Mouse (Mus musculus) erythroblast, embryonic 14.5 days (primary cell): ENCODE results near the gene Rpf1.

Experiments
- GATA1 ChIP-seq: IDR thresholded peaks from 2 replicates; pipeline ENCODE4 v1.6.1; 2012; ENCODE audit warnings: low read length, inconsistent platforms, mixed read lengths
- TAL1 ChIP-seq: IDR thresholded peaks from 3 replicates; pipeline ENCODE4 v1.6.1; 2012; ENCODE audit warnings: low read length, inconsistent platforms, mixed read lengths

DNA sequence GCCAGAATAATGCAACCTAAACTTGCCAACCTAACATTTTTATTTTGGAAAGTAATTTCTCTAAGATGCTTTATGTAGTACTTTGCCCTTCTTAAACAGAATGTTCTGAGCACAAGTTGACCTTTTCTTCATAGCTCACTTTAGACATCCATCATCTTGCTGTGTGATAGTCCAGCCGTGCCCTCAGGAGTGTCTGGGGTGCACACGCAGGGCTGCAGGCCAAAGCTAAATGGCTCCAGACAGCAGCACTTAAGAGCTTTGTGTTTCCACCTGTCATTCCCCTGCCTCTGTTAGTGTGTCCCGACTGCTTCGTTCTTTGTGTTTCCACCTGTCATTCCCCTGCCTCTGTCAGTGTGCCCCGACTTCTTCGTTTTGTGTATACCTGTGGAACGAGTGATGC is 46.1 kb upstream of the Rpf1 start:
- no peak for TF ChIP-seq GATA1
- no peak for TF ChIP-seq TAL1
